Mouse (Mus musculus): Measurements from ENCODE around the gene Emx1. TPM values are rescaled to one million over a fixed set of nuclear protein-coding genes. Genes with fewer than 3 reads are reported as not detected.

The Emx1 gene
- total and polyA plus RNA-seq, 3 experiments: not detected

- Histone ChIP-seq H3K4me1 (ENCODE audit: control insufficient read depth in 1 of 2, insufficient read depth in 2 of 2) (no peaks in the 10 kb centered on the region; a peak in 1 of 4 replicates), H3K79me2 (replicated peaks; ENCODE audit: control insufficient read depth, extremely low read depth, insufficient read depth, poor library complexity, severe bottlenecking) (no peaks in the 10 kb centered on the region), H3K27me3 (replicated peaks) (peaks cover 5% of the 10 kb centered on the region), H3K4me3 (replicated peaks in 1 of 3; ENCODE audit: low read depth in 2 of 3, low read length in 2 of 3, poor library complexity in 1 of 3) (no peak overlapping the region), H3K36me3 (replicated peaks in 1 of 2; ENCODE audit: control insufficient read depth in 1 of 2, insufficient read depth in 1 of 2, low read length in 1 of 2) (no peaks in the 10 kb centered on the region), H3K4me2 (ENCODE audit: insufficient read depth, low read depth, poor library complexity, severe bottlenecking) (no peak overlapping the region), H3K9me3 (replicated peaks; ENCODE audit: low read length) (no peaks in the 10 kb centered on the region), H3K27ac (ENCODE audit: insufficient read depth, low read depth) (no peak overlapping the region), H3K9ac (ENCODE audit: insufficient read depth, low read depth) (no peak overlapping the region)
- in situ Hi-C loops (cut with MboI; ENCODE audit: low pct_ligation_motif_present, low pct_unique_long_range_greater_than_20kb, low sequenced_read_pairs) (loop anchor here (10.0 kb wide), 1 partner anchor 92 kb away; no protein-coding TSS in a partner anchor), dilution Hi-C loops (cut with MboI; ENCODE audit: extremely low pct_ligation_motif_present, extremely low pct_unique_long_range_greater_than_20kb, low sequenced_read_pairs) (no loop called here)
- DNase-seq (ENCODE audit: extremely low read depth): peak; percentile 24
- no peak for TF ChIP-seq GABPA (IDR thresholded peaks at IDR 0.05; ENCODE audit: insufficient replicate concordance, low read depth, low read length)
- TF ChIP-seq CTCF (conservative IDR thresholded peaks at IDR 0.05 in 1 of 2, IDR thresholded peaks at IDR 0.05 in 1 of 2; ENCODE audit: low read depth in 2 of 2, low read length in 2 of 2): peak; percentile 22 to 55; a peak in 2 of 4 replicates
Measured at GRCm38 (mm10) chr6:85237001-85237400, 49.8 kb downstream of the Emx1 start.

DNA sequence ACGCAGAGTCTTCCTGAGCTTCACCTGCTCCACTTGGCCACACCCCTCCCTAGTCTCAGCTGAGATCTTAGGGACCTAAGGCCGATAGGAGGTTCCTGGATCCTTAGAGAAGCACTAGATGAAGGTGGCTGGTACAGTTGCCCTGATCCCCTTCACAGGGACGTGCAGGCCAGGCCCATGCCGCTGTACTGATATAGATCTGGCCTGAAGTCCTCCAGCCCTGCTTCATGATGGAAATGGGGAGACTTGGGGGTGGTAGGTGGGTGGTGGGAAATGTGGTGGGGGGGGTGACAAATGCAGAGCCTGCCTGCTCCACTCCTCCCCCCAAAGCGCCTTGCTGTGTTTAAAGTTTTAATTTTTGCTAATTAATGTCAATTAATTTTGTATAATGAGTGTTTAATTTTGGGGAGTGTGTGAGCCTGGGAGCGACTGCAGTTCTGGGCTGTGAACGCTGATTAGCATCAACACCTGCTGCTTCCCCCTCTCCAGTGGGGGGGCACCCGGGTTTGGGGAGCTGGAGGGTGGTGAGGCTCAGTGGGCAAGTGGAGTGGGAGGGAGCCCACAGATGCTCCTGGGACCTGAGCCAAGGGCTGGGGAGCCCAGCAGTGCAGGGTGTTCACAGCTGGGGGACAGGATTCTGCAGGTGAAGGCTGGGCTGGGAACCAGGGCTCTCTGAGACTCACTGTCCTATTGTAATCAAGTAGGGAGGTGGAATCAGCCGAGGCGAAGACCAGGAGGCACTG is 50.5 kb downstream of the Emx1 start:
- no peaks in the 10 kb centered on the region for H3K36me3 ChIP-seq (replicated peaks in 1 of 2; ENCODE audit: control insufficient read depth in 1 of 2, insufficient read depth in 1 of 2, low read length in 1 of 2)
- no peaks in the 10 kb centered on the region for H3K9me3 ChIP-seq (replicated peaks; ENCODE audit: low read length)
- H3K27ac ChIP-seq (ENCODE audit: insufficient read depth, low read depth): no peak overlapping the region
- H3K4me2 ChIP-seq (ENCODE audit: insufficient read depth, low read depth, poor library complexity, severe bottlenecking): no peak overlapping the region
- in situ Hi-C loops (cut with MboI; ENCODE audit: low pct_ligation_motif_present, low pct_unique_long_range_greater_than_20kb, low sequenced_read_pairs) (loop anchor here (10.0 kb wide), 1 partner anchor 93 kb away; no protein-coding TSS in a partner anchor), dilution Hi-C loops (cut with MboI; ENCODE audit: extremely low pct_ligation_motif_present, extremely low pct_unique_long_range_greater_than_20kb, low sequenced_read_pairs) (no loop called here)
- H3K4me3 ChIP-seq (replicated peaks in 1 of 3; ENCODE audit: low read depth in 2 of 3, low read length in 2 of 3, poor library complexity in 1 of 3): no peak overlapping the region
- no peak for DNase-seq (ENCODE audit: extremely low read depth)
- no peak for TF ChIP-seq ZMIZ1 (IDR thresholded peaks at IDR 0.05; ENCODE audit: low read depth, low read length)
- TF ChIP-seq GABPA (IDR thresholded peaks at IDR 0.05; ENCODE audit: insufficient replicate concordance, low read depth, low read length): no peak
- TF ChIP-seq MYC (IDR thresholded peaks at IDR 0.05; ENCODE audit: low read depth, low read length): no peak
- TF ChIP-seq NRF1 (IDR thresholded peaks at IDR 0.05; ENCODE audit: low read depth, low read length): no peak
- TF ChIP-seq MAZ (IDR thresholded peaks at IDR 0.05; ENCODE audit: low read depth, low read length): no peak
- no peak for TF ChIP-seq MEF2A (IDR thresholded peaks at IDR 0.05; ENCODE audit: borderline replicate concordance, low read depth, low read length)
- no peak for TF ChIP-seq JUND (conservative IDR thresholded peaks at IDR 0.05; ENCODE audit: low read depth, low read length)
- no peaks in the 10 kb centered on the region; a peak in 1 of 4 replicates for H3K4me1 ChIP-seq (ENCODE audit: control insufficient read depth in 1 of 2, insufficient read depth in 2 of 2)
- no peak overlapping the region for H3K9ac ChIP-seq (ENCODE audit: insufficient read depth, low read depth)
- no peaks in the 10 kb centered on the region for H3K79me2 ChIP-seq (replicated peaks; ENCODE audit: control insufficient read depth, extremely low read depth, insufficient read depth, poor library complexity, severe bottlenecking)
- no peaks in the 10 kb centered on the region for H3K27me3 ChIP-seq (replicated peaks)

- no peaks in the 10 kb centered on the region for H3K79me2 ChIP-seq (replicated peaks; ENCODE audit: control insufficient read depth, extremely low read depth, insufficient read depth, poor library complexity, severe bottlenecking)
- DNase-seq (ENCODE audit: extremely low read depth): peak; percentile 50
- H3K4me3 ChIP-seq (replicated peaks in 1 of 3; ENCODE audit: low read depth in 2 of 3, low read length in 2 of 3, poor library complexity in 1 of 3): no peak overlapping the region
- no peaks in the 10 kb centered on the region; a peak in 1 of 4 replicates for H3K4me1 ChIP-seq (ENCODE audit: control insufficient read depth in 1 of 2, insufficient read depth in 2 of 2)
- dilution Hi-C loops (cut with MboI; ENCODE audit: extremely low pct_ligation_motif_present, extremely low pct_unique_long_range_greater_than_20kb, low sequenced_read_pairs) (no loop called here), in situ Hi-C loops (cut with MboI; ENCODE audit: low pct_ligation_motif_present, low pct_unique_long_range_greater_than_20kb, low sequenced_read_pairs) (loop anchor here (10.0 kb wide), 1 partner anchor 94 kb away; no protein-coding TSS in a partner anchor)
- TF ChIP-seq USF2 (conservative IDR thresholded peaks at IDR 0.05; ENCODE audit: low read depth, low read length): no peak
- peak; percentile 58; the same call in 1 of the 2 replicates for TF ChIP-seq SMC3 (IDR thresholded peaks at IDR 0.05; ENCODE audit: low read depth, low read length)
- TF ChIP-seq CTCF (conservative IDR thresholded peaks at IDR 0.05 in 1 of 2, IDR thresholded peaks at IDR 0.05 in 1 of 2; ENCODE audit: low read depth in 2 of 2, low read length in 2 of 2): peak; percentile 92 to 93
- no peak for TF ChIP-seq CHD1 (IDR thresholded peaks at IDR 0.05; ENCODE audit: low read depth, low read length)
- no peak for TF ChIP-seq JUN (IDR thresholded peaks at IDR 0.05; ENCODE audit: insufficient read depth, low read depth, low read length)
- no peak for TF ChIP-seq EP300 (IDR thresholded peaks at IDR 0.05; ENCODE audit: low read length)
- no peak for TF ChIP-seq E2F4 (IDR thresholded peaks at IDR 0.05; ENCODE audit: insufficient replicate concordance, low read depth, low read length)
- no peaks in the 10 kb centered on the region for H3K9me3 ChIP-seq (replicated peaks; ENCODE audit: low read length)
- no peak overlapping the region for H3K9ac ChIP-seq (ENCODE audit: insufficient read depth, low read depth)
- H3K4me2 ChIP-seq (ENCODE audit: insufficient read depth, low read depth, poor library complexity, severe bottlenecking): no peak overlapping the region
- H3K27me3 ChIP-seq (replicated peaks): no peaks in the 10 kb centered on the region
- H3K27ac ChIP-seq (ENCODE audit: insufficient read depth, low read depth): no peak overlapping the region
- no peaks in the 10 kb centered on the region for H3K36me3 ChIP-seq (replicated peaks in 1 of 2; ENCODE audit: control insufficient read depth in 1 of 2, insufficient read depth in 1 of 2, low read length in 1 of 2)
Measured at GRCm38 (mm10) chr6:85239044-85239489, 51.8 kb downstream of the Emx1 start.
